Mouse (Mus musculus) MEL (cell line): ENCODE results near the gene Degs2. TPM values are rescaled to one million over a fixed set of nuclear protein-coding genes. Genes with fewer than 3 reads are reported as not detected.
A peak's percentile ranks its signal among the peaks of the same experiment; 100 is the strongest.

Experiments used
- DNase-seq: peaks from one replicate; pipeline ENCODE4 v3.0.0; 2011; ENCODE audit warnings: low read depth, low spot score
- H3K27ac ChIP-seq: 2 replicates; pipeline ENCODE4 v1.5.1; 2012; ENCODE audit warnings: low read depth, mild to moderate bottlenecking, control low read depth, low read length, moderate library complexity; ENCODE audit not compliant: control insufficient read depth
- H3K27me3 ChIP-seq, 2 experiments: fragments of 150-350 bp in 1 of 2; sonication (generic) in 1 of 2; 2 replicates each; pipeline ENCODE4 v1.6.1; 2012; ENCODE audit warnings: low read length in 2 of 2, mild to moderate bottlenecking in 2 of 2, improper control_type of control experiment in 1 of 2, moderate library complexity in 1 of 2; ENCODE audit not compliant: insufficient read depth in 2 of 2, control insufficient read depth in 1 of 2
- H3K36me3 ChIP-seq, 2 experiments: 2 replicates each; pipeline ENCODE4 v1.6.1; 2012 to 2014; ENCODE audit warnings: low read length in 2 of 2, improper control_type of control experiment in 1 of 2, inconsistent platforms in 1 of 2, mild to moderate bottlenecking in 1 of 2; ENCODE audit not compliant: insufficient read depth in 2 of 2, control insufficient read depth in 1 of 2
- H3K4me1 ChIP-seq, 2 experiments: fragments of 150-350 bp in 1 of 2; sonication (generic) in 1 of 2; 2 replicates each; pipeline ENCODE4 v1.6.1; 2012; ENCODE audit warnings: low read length in 2 of 2, improper control_type of control experiment in 1 of 2, mild to moderate bottlenecking in 1 of 2; ENCODE audit not compliant: insufficient read depth in 2 of 2, control insufficient read depth in 1 of 2
- H3K4me3 ChIP-seq, 2 experiments: fragments of 150-350 bp in 1 of 2; sonication (generic) in 1 of 2; 2 replicates each; pipeline ENCODE4 v1.5.1; 2012; ENCODE audit warnings: low read depth in 2 of 2, low read length in 2 of 2, mild to moderate bottlenecking in 2 of 2, moderate library complexity in 2 of 2, control low read depth in 1 of 2, improper control_type of control experiment in 1 of 2; ENCODE audit not compliant: control insufficient read depth in 1 of 2, insufficient read depth in 1 of 2
- H3K79me2 ChIP-seq: 2 replicates; pipeline ENCODE4 v1.6.1; 2012; ENCODE audit warnings: mild to moderate bottlenecking, low read length, moderate library complexity; ENCODE audit not compliant: control insufficient read depth, poor library complexity, insufficient read depth
- H3K9ac ChIP-seq: 2 replicates; pipeline ENCODE4 v1.6.1; 2012; ENCODE audit warnings: low read depth, mild to moderate bottlenecking, control low read depth, low read length, moderate library complexity; ENCODE audit not compliant: control insufficient read depth, poor library complexity, severe bottlenecking
- H3K9me3 ChIP-seq: fragments of 150-350 bp; sonication (generic); replicated peaks from 2 replicates; pipeline ENCODE4 v1.6.1; 2012; ENCODE audit warnings: mild to moderate bottlenecking, low read length, improper control_type of control experiment, moderate library complexity; ENCODE audit not compliant: insufficient read depth
- BHLHE40 ChIP-seq: IDR thresholded peaks from 2 replicates; pipeline ENCODE4 v1.6.1; 2012; ENCODE audit warnings: low read depth, mild to moderate bottlenecking, inconsistent platforms, low read length, improper control_type of control experiment, borderline replicate concordance
- CHD1 ChIP-seq: IDR thresholded peaks from 2 replicates; pipeline ENCODE4 v1.6.1; 2012; ENCODE audit warnings: low read depth, mild to moderate bottlenecking, inconsistent platforms, low read length, improper control_type of control experiment
- ELF1 ChIP-seq: IDR thresholded peaks from 2 replicates; pipeline ENCODE4 v1.6.1; 2014; ENCODE audit warnings: low read depth, mild to moderate bottlenecking, inconsistent platforms, low read length, improper control_type of control experiment, moderate library complexity
- EP300 ChIP-seq, 2 experiments: IDR thresholded peaks; 2 replicates each; pipeline ENCODE4 v1.6.1; 2011; ENCODE audit warnings: improper control_type of control experiment in 2 of 2, low read length in 2 of 2, low read depth in 1 of 2, mild to moderate bottlenecking in 1 of 2
- GABPA ChIP-seq: IDR thresholded peaks from 2 replicates; pipeline ENCODE4 v1.6.1; 2012; ENCODE audit warnings: low read depth, mild to moderate bottlenecking, inconsistent platforms, low read length, improper control_type of control experiment, moderate library complexity
- GATA1 ChIP-seq: IDR thresholded peaks from 2 replicates; pipeline ENCODE4 v1.6.1; 2011; ENCODE audit warnings: low read depth, low read length, improper control_type of control experiment
- JUND ChIP-seq: IDR thresholded peaks from 2 replicates; pipeline ENCODE4 v1.6.1; 2011; ENCODE audit warnings: low read depth, mild to moderate bottlenecking, improper control_type of control experiment, low read length
- KAT2A ChIP-seq: conservative IDR thresholded peaks from 2 replicates; pipeline ENCODE4 v1.6.1; 2012; ENCODE audit warnings: low read depth, low read length, improper control_type of control experiment, inconsistent platforms
- MAZ ChIP-seq: IDR thresholded peaks from 2 replicates; pipeline ENCODE4 v1.6.1; 2012; ENCODE audit warnings: low read depth, mild to moderate bottlenecking, inconsistent platforms, low read length, improper control_type of control experiment
- MEF2A ChIP-seq: IDR thresholded peaks from 2 replicates; pipeline ENCODE4 v1.6.1; 2014; ENCODE audit warnings: low read depth, mild to moderate bottlenecking, inconsistent platforms, low read length, improper control_type of control experiment; ENCODE audit not compliant: poor library complexity, insufficient replicate concordance, severe bottlenecking; ENCODE audit errors: extremely low read depth
- MXI1 ChIP-seq: IDR thresholded peaks from 2 replicates; pipeline ENCODE4 v1.6.1; 2011; ENCODE audit warnings: mild to moderate bottlenecking, low read depth, low read length, improper control_type of control experiment
- NRF1 ChIP-seq: IDR thresholded peaks from 2 replicates; pipeline ENCODE4 v1.6.1; 2014; ENCODE audit warnings: low read depth, mild to moderate bottlenecking, inconsistent platforms, low read length, improper control_type of control experiment, moderate library complexity; ENCODE audit not compliant: poor library complexity, insufficient read depth, severe bottlenecking
- POLR2A ChIP-seq, 2 experiments: IDR thresholded peaks; 2 replicates each; pipeline ENCODE4 v1.6.1; 2011 to 2012; ENCODE audit warnings: low read length in 2 of 2, mild to moderate bottlenecking in 2 of 2, control low read depth in 1 of 2, improper control_type of control experiment in 1 of 2, low read depth in 1 of 2, moderate library complexity in 1 of 2; ENCODE audit not compliant: control insufficient read depth in 1 of 2, insufficient read depth in 1 of 2, poor library complexity in 1 of 2
- RCOR1 ChIP-seq: IDR thresholded peaks from 2 replicates; pipeline ENCODE4 v1.6.1; 2012; ENCODE audit warnings: low read depth, mild to moderate bottlenecking, inconsistent platforms, low read length, improper control_type of control experiment
- SIN3A ChIP-seq: IDR thresholded peaks from 2 replicates; pipeline ENCODE4 v1.6.1; 2012; ENCODE audit warnings: low read length, improper control_type of control experiment, inconsistent platforms
- SMC3 ChIP-seq: IDR thresholded peaks from 2 replicates; pipeline ENCODE4 v1.6.1; 2011; ENCODE audit warnings: low read depth, low read length, improper control_type of control experiment
- TCF12 ChIP-seq: IDR thresholded peaks from 2 replicates; pipeline ENCODE4 v1.6.1; 2014; ENCODE audit warnings: low read depth, mild to moderate bottlenecking, inconsistent platforms, low read length, improper control_type of control experiment, moderate library complexity
- ZKSCAN1 ChIP-seq: IDR thresholded peaks from 2 replicates; pipeline ENCODE4 v1.6.1; 2012; ENCODE audit warnings: low read depth, mild to moderate bottlenecking, inconsistent platforms, low read length, improper control_type of control experiment, moderate library complexity
- ZMIZ1 ChIP-seq: IDR thresholded peaks from 2 replicates; pipeline ENCODE4 v1.6.1; 2012; ENCODE audit warnings: low read depth, mild to moderate bottlenecking, inconsistent platforms, low read length, improper control_type of control experiment, moderate library complexity
- polyA plus RNA-seq, 2 experiments: library from polyadenylated mRNA; stranded (reverse) in 1 of 2; unstranded in 1 of 2; fragments of >175 nt in 1 of 2; fragments of >200 nt in 1 of 2; gene quantifications; 2 replicates each; pipeline versions ENCODE4 v1.2.1 to v1.2.4; 2012; ENCODE audit warnings: low replicate concordance in 2 of 2, low read depth in 1 of 2; ENCODE audit not compliant: insufficient read length in 2 of 2, insufficient read depth in 1 of 2, missing spikeins in 1 of 2
- total RNA-seq: library from RNA; depleted of rRNA; stranded (reverse); fragments of 300-350 nt; gene quantifications from 2 replicates; pipeline ENCODE4 v1.2.3, GENCODE M21; 2012; rRNA removed

Degs2 gene
- total and polyA plus RNA-seq, 3 experiments, result not detected

DNA sequence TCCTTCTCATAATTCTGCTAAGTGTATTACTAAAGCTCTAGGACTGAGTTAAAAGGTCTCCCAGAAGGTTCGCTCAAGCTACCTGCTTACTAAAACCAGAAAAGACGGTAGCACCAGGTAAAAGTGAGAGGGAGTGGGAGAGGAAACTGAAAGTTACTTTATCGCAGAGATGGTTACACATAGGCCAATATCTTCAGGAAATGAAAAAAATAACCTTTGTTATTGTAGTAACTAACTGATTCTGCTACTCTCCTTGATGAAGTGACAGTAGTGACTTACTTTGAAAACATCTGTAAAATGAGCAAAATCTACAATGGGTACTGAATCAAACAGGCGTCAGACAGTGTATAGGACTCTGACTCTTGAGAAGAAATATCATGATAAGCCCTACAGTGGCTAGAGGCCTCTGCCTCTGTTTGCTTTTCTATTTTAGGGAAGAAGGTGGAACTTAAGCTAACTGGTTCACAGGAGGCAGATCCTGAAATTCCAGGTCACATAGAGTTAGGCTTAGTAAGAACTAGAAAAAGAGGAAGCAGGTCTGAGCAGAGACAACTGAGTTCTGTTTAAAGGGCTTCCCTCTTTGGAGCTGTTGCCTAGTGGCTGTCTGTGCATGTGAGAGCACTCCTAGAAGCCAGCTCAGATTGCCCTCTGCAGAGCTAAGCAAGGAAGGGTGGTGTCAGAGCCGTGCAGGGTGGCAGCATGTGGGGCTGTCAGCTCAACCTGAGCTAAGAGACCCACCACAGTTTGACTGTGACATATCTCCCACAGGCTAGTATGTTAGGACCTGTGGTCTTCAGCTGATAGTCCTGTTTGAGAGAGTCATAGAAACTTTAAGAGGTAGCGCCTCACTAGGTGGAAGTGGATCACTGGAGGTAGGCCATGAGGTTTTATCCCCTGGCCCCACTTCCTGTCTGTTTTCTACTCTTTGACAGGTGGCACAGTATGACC lies 71.1 kb downstream of the Degs2 start:
- no peaks in the 10 kb centered on the region for H3K36me3 ChIP-seq
- TF ChIP-seq TCF12 (no peak), KAT2A (no peak), GATA1 (no peak), RCOR1 (no peak), ZKSCAN1 (no peak), JUND (no peak), NRF1 (no peak), BHLHE40 (no peak), POLR2A (IDR thresholded peaks at IDR 0.05; ENCODE audit: control insufficient read depth in 1 of 2, insufficient read depth in 1 of 2, low read depth in 1 of 2, low read length in 2 of 2, poor library complexity in 1 of 2) (no peak), EP300 (IDR thresholded peaks at IDR 0.05; ENCODE audit: low read depth in 1 of 2, low read length in 2 of 2) (no peak), CHD1 (no peak), SIN3A (no peak), SMC3 (no peak), MEF2A (no peak), ZMIZ1 (no peak), GABPA (no peak), MAZ (no peak)
- no peaks in the 10 kb centered on the region for H3K4me1 ChIP-seq
- H3K4me3 ChIP-seq, result no peak overlapping the region
- H3K27ac ChIP-seq, result no peak overlapping the region
- DNase-seq, result peak; percentile 7
- no peak overlapping the region for H3K9ac ChIP-seq
- H3K27me3 ChIP-seq, result no peaks in the 10 kb centered on the region
- H3K9me3 ChIP-seq, result no peaks in the 10 kb centered on the region
- no peaks in the 10 kb centered on the region for H3K79me2 ChIP-seq

GRCm38 (mm10) chr12:108629556-108629955 lies 72.6 kb downstream of the Degs2 start:
- DNase-seq, result no peak
- H3K4me3 ChIP-seq, result no peak overlapping the region

More at GRCm38 (mm10) chr12:108629556-108629955, 72.6 kb downstream of the Degs2 start:
- H3K79me2 ChIP-seq, result no peaks in the 10 kb centered on the region
- H3K36me3 ChIP-seq, result no peaks in the 10 kb centered on the region
- H3K27me3 ChIP-seq, result no peaks in the 10 kb centered on the region
- H3K9me3 ChIP-seq, result no peaks in the 10 kb centered on the region
- H3K27ac ChIP-seq, result no peak overlapping the region
- H3K4me1 ChIP-seq, result no peaks in the 10 kb centered on the region
- TF ChIP-seq JUND, result no peak
- no peak for TF ChIP-seq GATA1
- no peak for TF ChIP-seq CHD1
- no peak for TF ChIP-seq SIN3A
- no peak for TF ChIP-seq NRF1
- TF ChIP-seq MXI1, result no peak
- no peak for TF ChIP-seq TCF12
- TF ChIP-seq ELF1, result no peak
- TF ChIP-seq SMC3, result no peak
- no peak overlapping the region for H3K9ac ChIP-seq

Other genes with a start within 250 kb of the Degs2 start
- not detected in 2 replicates for gene Evl, start 147.6 kb downstream of the Degs2 start, total RNA-seq
- gene Evl, start 147.6 kb downstream of the Degs2 start, polyA plus RNA-seq, result not detected
- gene Yy1, start 90.7 kb upstream of the Degs2 start, total RNA-seq, result 34.9 and 37.1 TPM in 2 replicates
- 10 to 100 TPM; 52.1 to 62.4 TPM for gene Yy1, start 90.7 kb upstream of the Degs2 start, polyA plus RNA-seq
- gene Slc25a29, start 133.6 kb upstream of the Degs2 start, total RNA-seq, result 2.6 and 3.3 TPM in 2 replicates
- gene Slc25a29, start 133.6 kb upstream of the Degs2 start, polyA plus RNA-seq, result 1 to 10 TPM in 1 of 2 experiments, not detected in 1; 3.0 TPM
- 10.3 and 15.6 TPM in 2 replicates for gene Slc25a47, start 133.7 kb upstream of the Degs2 start, total RNA-seq
- 10 to 100 TPM in 1 of 2 experiments, not detected in 1; 17.9 TPM for gene Slc25a47, start 133.7 kb upstream of the Degs2 start, polyA plus RNA-seq
- 8.7 and 9.9 TPM in 2 replicates for gene Wdr25, start 191.3 kb upstream of the Degs2 start, total RNA-seq
- gene Wdr25, start 191.3 kb upstream of the Degs2 start, polyA plus RNA-seq, result 10 to 100 TPM in 1 of 2 experiments, not detected in 1; 10.8 TPM
- 82.5 and 85.7 TPM in 2 replicates for gene Wars, start 191.9 kb upstream of the Degs2 start, total RNA-seq
- gene Wars, start 191.9 kb upstream of the Degs2 start, polyA plus RNA-seq, result 100 to 1,000 TPM in 1 of 2 experiments, 10 to 100 TPM in 1; 98.4 to 836 TPM